Mouse (Mus musculus) erythroblast, embryonic 14.5 days (primary cell): ENCODE measurements around the gene Hspa12b. TPM values are rescaled to one million over a fixed set of nuclear protein-coding genes. Genes with fewer than 3 reads are reported as not detected.

Source experiments
- H3K27me3 ChIP-seq: 2 replicates; pipeline ENCODE4 v1.6.1; 2012; ENCODE audit warnings: inconsistent platforms; ENCODE audit not compliant: control insufficient read depth
- H3K36me3 ChIP-seq: 2 replicates; pipeline ENCODE4 v1.6.1; 2012; ENCODE audit warnings: mild to moderate bottlenecking, inconsistent platforms; ENCODE audit not compliant: control insufficient read depth
- H3K4me1 ChIP-seq: 2 replicates; pipeline ENCODE4 v1.6.1; 2012; ENCODE audit warnings: inconsistent platforms; ENCODE audit not compliant: control insufficient read depth
- H3K4me3 ChIP-seq: replicated peaks from 2 replicates; pipeline ENCODE3; 2012; ENCODE audit warnings: moderate library complexity, mild to moderate bottlenecking, inconsistent platforms
- H3K9me3 ChIP-seq: 2 replicates; pipeline ENCODE4 v1.6.1; 2012; ENCODE audit warnings: low read length, inconsistent platforms, mixed read lengths; ENCODE audit not compliant: control insufficient read depth
- GATA1 ChIP-seq: IDR thresholded peaks from 2 replicates; pipeline ENCODE4 v1.6.1; 2012; ENCODE audit warnings: low read length, inconsistent platforms, mixed read lengths
- TAL1 ChIP-seq: IDR thresholded peaks from 3 replicates; pipeline ENCODE4 v1.6.1; 2012; ENCODE audit warnings: low read length, inconsistent platforms, mixed read lengths
- polyA plus RNA-seq: library from polyadenylated mRNA; stranded (reverse); fragments of >175 nt; gene quantifications from 2 replicates; pipeline ENCODE4 v1.2.3, GENCODE M21; 2012

Hspa12b gene
- polyA plus RNA-seq, 1 experiment, result 0.20 TPM

- H3K27me3 ChIP-seq, result peaks cover 80% of the 10 kb centered on the region
- TF ChIP-seq GATA1 (no peak), TAL1 (no peak)
- peaks cover 10% of the 10 kb centered on the region for H3K9me3 ChIP-seq
- peaks cover 23% of the 10 kb centered on the region for H3K36me3 ChIP-seq
- H3K4me3 ChIP-seq, result no peak overlapping the region
- peaks cover 48% of the 10 kb centered on the region for H3K4me1 ChIP-seq
These were observed 44.5 kb downstream of the Hspa12b start for GRCm38 (mm10) chr2:131171401-131172104.

- TF ChIP-seq TAL1 (0 out of 3 replicates have a peak, but pooled peaks have one; percentile 7), GATA1 (no peak)
- peaks cover 73% of the 10 kb centered on the region for H3K27me3 ChIP-seq
- H3K4me3 ChIP-seq, result no peak overlapping the region
- peaks cover 56% of the 10 kb centered on the region for H3K4me1 ChIP-seq
- peaks cover 7% of the 10 kb centered on the region for H3K9me3 ChIP-seq
- peaks cover 31% of the 10 kb centered on the region for H3K36me3 ChIP-seq
These were observed 45.2 kb downstream of the Hspa12b start for GRCm38 (mm10) chr2:131172322-131172721.

GRCm38 (mm10) chr2:131174700-131175099 is 47.6 kb downstream of the Hspa12b start:
- TF ChIP-seq GATA1 (no peak), TAL1 (no peak)
- Histone ChIP-seq H3K4me1 (peaks cover 79% of the 10 kb centered on the region), H3K4me3 (peak overlapping the region; percentile 42)

GRCm38 (mm10) chr2:131175286-131175944 is 48.3 kb downstream of the Hspa12b start:
- H3K4me1 ChIP-seq, result peaks cover 84% of the 10 kb centered on the region

More at GRCm38 (mm10) chr2:131174700-131175099, 47.6 kb downstream of the Hspa12b start:
- Histone ChIP-seq H3K9me3 (peaks cover 5% of the 10 kb centered on the region; the same call in 1 of the 2 replicates), H3K27me3 (peaks cover 50% of the 10 kb centered on the region), H3K36me3 (peaks cover 50% of the 10 kb centered on the region)

GRCm38 (mm10) chr2:131175945-131176309 is 48.8 kb downstream of the Hspa12b start:
- TF ChIP-seq GATA1 (no peak), TAL1 (no peak)
- H3K4me3 ChIP-seq, result no peak overlapping the region
- H3K36me3 ChIP-seq, result peaks cover 50% of the 10 kb centered on the region
- H3K27me3 ChIP-seq, result peaks cover 38% of the 10 kb centered on the region
- H3K4me1 ChIP-seq, result peaks cover 89% of the 10 kb centered on the region
- peaks cover 5% of the 10 kb centered on the region; the same call in 1 of the 2 replicates for H3K9me3 ChIP-seq

More at GRCm38 (mm10) chr2:131175286-131175944, 48.3 kb downstream of the Hspa12b start:
- Histone ChIP-seq H3K4me3 (no peak overlapping the region), H3K27me3 (peaks cover 43% of the 10 kb centered on the region), H3K9me3 (peaks cover 5% of the 10 kb centered on the region; the same call in 1 of the 2 replicates), H3K36me3 (peaks cover 50% of the 10 kb centered on the region)
- no peak for TF ChIP-seq TAL1
- TF ChIP-seq GATA1, result no peak

- no peak for TF ChIP-seq GATA1
- no peak for TF ChIP-seq TAL1
- Histone ChIP-seq H3K27me3 (peaks cover 32% of the 10 kb centered on the region), H3K36me3 (peaks cover 49% of the 10 kb centered on the region), H3K4me1 (peaks cover 90% of the 10 kb centered on the region), H3K4me3 (peak overlapping the region; percentile 13), H3K9me3 (peaks cover 3% of the 10 kb centered on the region; the same call in 1 of the 2 replicates)
These were observed 49.4 kb downstream of the Hspa12b start for GRCm38 (mm10) chr2:131176491-131176890.

- H3K36me3 ChIP-seq, result peaks cover 46% of the 10 kb centered on the region
- no peaks in the 10 kb centered on the region for H3K9me3 ChIP-seq
- peaks cover 18% of the 10 kb centered on the region for H3K27me3 ChIP-seq
- H3K4me3 ChIP-seq, result peak overlapping the region; percentile 79
- TF ChIP-seq GATA1 (no peak), TAL1 (no peak)
- peaks cover 80% of the 10 kb centered on the region for H3K4me1 ChIP-seq
These were observed 50.9 kb downstream of the Hspa12b start for GRCm38 (mm10) chr2:131177932-131178331.

GRCm38 (mm10) chr2:131178828-131179245 is 51.8 kb downstream of the Hspa12b start:
- Histone ChIP-seq H3K4me3 (peak overlapping the region; percentile 79), H3K4me1 (peaks cover 78% of the 10 kb centered on the region), H3K9me3 (no peaks in the 10 kb centered on the region), H3K27me3 (peaks cover 8% of the 10 kb centered on the region), H3K36me3 (peaks cover 46% of the 10 kb centered on the region)
- TF ChIP-seq TAL1 (no peak), GATA1 (no peak)

- peaks cover 74% of the 10 kb centered on the region for H3K4me1 ChIP-seq
- TF ChIP-seq TAL1, result no peak
- TF ChIP-seq GATA1, result no peak
These were observed 52.3 kb downstream of the Hspa12b start for GRCm38 (mm10) chr2:131179246-131179886.

More at GRCm38 (mm10) chr2:131179246-131179886, 52.3 kb downstream of the Hspa12b start:
- Histone ChIP-seq H3K36me3 (peaks cover 46% of the 10 kb centered on the region), H3K4me3 (peak overlapping the region; percentile 79), H3K9me3 (no peaks in the 10 kb centered on the region), H3K27me3 (peaks cover 3% of the 10 kb centered on the region)
